Mouse (Mus musculus): ENCODE data around the gene Enthd1. TPM values are rescaled to one million over a fixed set of nuclear protein-coding genes. Genes with fewer than 3 reads are reported as not detected.

Gene Enthd1
- total and polyA plus RNA-seq, 2 experiments from 2014 or later = not detected

DNA sequence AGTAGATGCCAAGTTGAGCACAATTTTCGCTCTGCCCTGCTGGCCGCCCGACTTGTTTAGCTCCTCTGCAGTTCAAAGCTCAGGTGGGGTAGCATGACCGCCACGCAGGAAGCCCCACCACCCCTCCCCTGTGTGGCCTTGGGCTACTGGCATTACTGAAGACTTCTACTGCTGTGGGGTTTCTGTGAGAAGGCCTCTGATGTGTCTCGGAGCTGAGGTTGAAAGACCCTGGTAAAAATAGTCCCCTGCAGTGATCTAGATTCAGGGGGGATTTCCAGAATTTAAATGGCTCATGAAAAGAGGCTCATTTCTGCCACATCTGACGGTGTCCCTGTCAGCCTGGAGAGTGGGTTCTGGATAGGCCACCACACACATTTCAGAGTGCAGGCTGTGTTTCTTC lies 37.5 kb upstream of the Enthd1 start:
- no peak for DNase-seq (ENCODE audit: low spot score)

DNA sequence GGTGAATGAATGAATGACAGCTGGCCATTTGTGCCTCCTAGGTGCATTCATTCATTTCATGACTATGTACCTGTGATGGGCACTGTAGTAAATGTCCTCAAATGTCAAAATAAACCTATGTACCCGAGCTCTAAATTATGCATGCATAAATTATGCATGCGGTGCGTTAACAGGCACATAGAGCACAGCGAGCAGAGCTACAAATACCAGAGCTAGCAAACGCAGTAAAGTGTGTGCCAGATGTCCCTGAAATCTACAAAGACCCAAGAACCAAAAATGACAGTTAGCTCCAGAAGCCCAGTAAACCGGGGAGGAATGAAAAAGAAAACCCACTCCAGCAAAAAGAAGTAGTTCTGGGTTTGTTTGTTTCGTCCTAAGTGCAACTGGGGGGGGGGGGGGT lies 36.5 kb upstream of the Enthd1 start:
- H3K27me3 ChIP-seq (ENCODE audit: insufficient read depth, low read length) = no peaks in the 10 kb centered on the region
- H3K4me2 ChIP-seq (ENCODE audit: low read depth, low read length, poor library complexity, severe bottlenecking) = no peak overlapping the region
- H3K9me3 ChIP-seq (ENCODE audit: low read length) = no peaks in the 10 kb centered on the region
- no peak for TF ChIP-seq CTCF (IDR thresholded peaks at IDR 0.05)
- no peak for ATAC-seq (ENCODE audit: low FRiP score)
- H3K4me1 ChIP-seq (ENCODE audit: insufficient read depth, low read length) = peaks cover 5% of the 10 kb centered on the region; the same call in 1 of the 2 replicates
- H3K36me3 ChIP-seq (ENCODE audit: insufficient read depth, low read length) = no peaks in the 10 kb centered on the region
- no peak overlapping the region for H3K27ac ChIP-seq (ENCODE audit: low read depth, low read length)
- H3K4me3 ChIP-seq (ENCODE audit: low read depth, low read length) = no peak overlapping the region
- 34% methylated on average over 7 of the region's 7 CpGs for WGBS
- no peak overlapping the region for H3K9ac ChIP-seq (replicated peaks; ENCODE audit: low read length, poor library complexity, severe bottlenecking)
- no peak for DNase-seq (ENCODE audit: low spot score)

More for the DNA sequence above, 37.5 kb upstream of the Enthd1 start:
- no peak for ATAC-seq (ENCODE audit: low FRiP score)
- no peak overlapping the region for H3K4me3 ChIP-seq (ENCODE audit: low read depth, low read length)
- no peaks in the 10 kb centered on the region for H3K36me3 ChIP-seq (ENCODE audit: insufficient read depth, low read length)
- whole genome bisulfite sequencing = 39% methylated on average over 7 of the region's 7 CpGs
- no peak overlapping the region for H3K27ac ChIP-seq (ENCODE audit: low read depth, low read length)
- H3K9me3 ChIP-seq (ENCODE audit: low read length) = no peaks in the 10 kb centered on the region
- H3K4me2 ChIP-seq (ENCODE audit: low read depth, low read length, poor library complexity, severe bottlenecking) = no peak overlapping the region
- H3K9ac ChIP-seq (replicated peaks; ENCODE audit: low read length, poor library complexity, severe bottlenecking) = no peak overlapping the region
- peaks cover 5% of the 10 kb centered on the region; the same call in 1 of the 2 replicates for H3K4me1 ChIP-seq (ENCODE audit: insufficient read depth, low read length)
- TF ChIP-seq CTCF (IDR thresholded peaks at IDR 0.05) = no peak
- no peaks in the 10 kb centered on the region for H3K27me3 ChIP-seq (ENCODE audit: insufficient read depth, low read length)

DNA sequence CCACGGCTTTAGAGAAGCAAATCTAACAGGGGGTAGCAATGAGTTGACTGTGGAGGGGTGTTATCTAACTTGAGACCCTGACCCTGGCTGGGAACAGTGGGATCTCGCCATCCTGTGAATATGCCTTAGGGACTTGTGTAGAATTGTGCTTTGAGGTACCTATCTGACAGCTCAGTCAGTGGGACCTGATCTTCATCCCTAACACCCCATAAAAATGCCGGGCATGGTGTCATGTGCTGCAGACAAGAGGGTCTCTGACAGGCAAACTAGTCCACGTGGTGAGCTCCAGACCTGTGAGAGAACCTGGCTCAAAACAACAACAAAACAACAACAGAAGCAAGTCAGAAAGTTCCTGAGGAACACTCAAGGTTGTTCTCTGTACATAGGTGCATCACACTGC lies 34.9 kb upstream of the Enthd1 start:
- 83% methylated on average over 4 of the region's 4 CpGs for WGBS
- H3K4me2 ChIP-seq (ENCODE audit: low read depth, low read length, poor library complexity, severe bottlenecking) = no peak overlapping the region
- ATAC-seq (ENCODE audit: low FRiP score) (no peak), DNase-seq (ENCODE audit: low spot score) (no peak)
- no peaks in the 10 kb centered on the region for H3K36me3 ChIP-seq (ENCODE audit: insufficient read depth, low read length)
- no peak overlapping the region for H3K27ac ChIP-seq (ENCODE audit: low read depth, low read length)
- no peak for TF ChIP-seq CTCF (IDR thresholded peaks at IDR 0.05)
- H3K9ac ChIP-seq (replicated peaks; ENCODE audit: low read length, poor library complexity, severe bottlenecking) = no peak overlapping the region
- peaks cover 5% of the 10 kb centered on the region; the same call in 1 of the 2 replicates for H3K4me1 ChIP-seq (ENCODE audit: insufficient read depth, low read length)
- H3K9me3 ChIP-seq (ENCODE audit: low read length) = no peaks in the 10 kb centered on the region
- H3K4me3 ChIP-seq (ENCODE audit: low read depth, low read length) = no peak overlapping the region
- no peaks in the 10 kb centered on the region for H3K27me3 ChIP-seq (ENCODE audit: insufficient read depth, low read length)

DNA sequence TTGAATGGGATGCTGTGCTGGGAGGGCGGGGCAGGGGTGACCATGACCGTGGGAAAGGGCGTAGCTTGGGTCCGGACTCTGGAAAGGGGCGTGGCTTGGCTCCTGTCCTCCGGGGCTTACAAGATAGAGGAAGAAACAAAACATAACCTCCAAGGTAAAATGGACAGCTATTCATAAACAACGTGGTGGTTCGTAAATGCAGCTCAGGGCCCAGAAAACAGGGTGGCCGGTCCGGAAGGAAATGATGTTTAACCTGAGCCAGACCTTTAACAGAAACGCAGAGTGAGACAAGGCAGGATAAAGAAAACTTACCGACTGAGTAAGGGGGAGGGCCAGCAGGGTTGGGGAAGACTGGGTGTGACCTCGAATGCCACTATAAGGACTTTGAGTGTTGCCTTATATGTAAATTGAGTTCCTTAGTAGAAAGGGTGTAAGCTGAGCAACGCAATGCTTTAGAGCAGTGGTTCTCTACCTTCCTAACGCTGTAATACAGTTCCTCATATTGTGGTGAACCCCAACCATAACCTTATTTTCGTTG lies 34.3 kb upstream of the Enthd1 start:
- 53% methylated on average over 16 of the region's 16 CpGs for WGBS
- Histone ChIP-seq H3K9me3 (ENCODE audit: low read length) (no peaks in the 10 kb centered on the region), H3K27ac (ENCODE audit: low read depth, low read length) (no peak overlapping the region), H3K4me2 (ENCODE audit: low read depth, low read length, poor library complexity, severe bottlenecking) (no peak overlapping the region), H3K9ac (replicated peaks; ENCODE audit: low read length, poor library complexity, severe bottlenecking) (no peak overlapping the region), H3K36me3 (ENCODE audit: insufficient read depth, low read length) (no peaks in the 10 kb centered on the region), H3K4me3 (ENCODE audit: low read depth, low read length) (no peak overlapping the region), H3K4me1 (ENCODE audit: insufficient read depth, low read length) (peaks cover 5% of the 10 kb centered on the region; the same call in 1 of the 2 replicates), H3K27me3 (ENCODE audit: insufficient read depth, low read length) (no peaks in the 10 kb centered on the region)
- no peak for TF ChIP-seq CTCF (IDR thresholded peaks at IDR 0.05)
- DNase-seq (ENCODE audit: low spot score) (no peak), ATAC-seq (ENCODE audit: low FRiP score) (no peak)

DNA sequence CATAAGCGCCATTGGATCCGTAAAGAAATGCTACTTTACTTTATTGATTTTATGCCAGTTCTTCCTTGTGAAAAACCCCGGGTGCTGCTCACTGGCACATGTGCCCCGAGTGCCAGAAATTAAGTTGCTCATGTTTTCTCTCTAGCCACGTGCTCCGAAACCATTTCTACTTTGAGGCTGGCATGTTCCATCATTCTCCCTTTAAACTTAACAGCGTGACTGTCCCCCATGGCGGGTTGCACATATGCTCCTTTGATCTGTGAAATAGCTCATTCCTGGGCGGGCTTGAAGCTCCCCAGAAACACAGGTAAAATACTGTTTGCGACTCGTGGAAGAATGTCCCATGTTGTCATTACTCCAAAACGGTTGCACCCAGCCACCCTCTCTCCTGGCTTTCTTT lies 33.8 kb upstream of the Enthd1 start:
- H3K4me1 ChIP-seq (ENCODE audit: insufficient read depth, low read length) = peaks cover 5% of the 10 kb centered on the region; the same call in 1 of the 2 replicates
- H3K9ac ChIP-seq (replicated peaks; ENCODE audit: low read length, poor library complexity, severe bottlenecking) = no peak overlapping the region
- H3K27me3 ChIP-seq (ENCODE audit: insufficient read depth, low read length) = no peaks in the 10 kb centered on the region
- 69% methylated on average over 12 of the region's 12 CpGs for WGBS
- H3K9me3 ChIP-seq (ENCODE audit: low read length) = no peaks in the 10 kb centered on the region
- H3K36me3 ChIP-seq (ENCODE audit: insufficient read depth, low read length) = no peaks in the 10 kb centered on the region
- H3K4me3 ChIP-seq (ENCODE audit: low read depth, low read length) = no peak overlapping the region
- DNase-seq (ENCODE audit: low spot score) = no peak
- TF ChIP-seq CTCF (IDR thresholded peaks at IDR 0.05) = no peak
- H3K4me2 ChIP-seq (ENCODE audit: low read depth, low read length, poor library complexity, severe bottlenecking) = no peak overlapping the region
- no peak overlapping the region for H3K27ac ChIP-seq (ENCODE audit: low read depth, low read length)
- ATAC-seq (ENCODE audit: low FRiP score) = no peak

DNA sequence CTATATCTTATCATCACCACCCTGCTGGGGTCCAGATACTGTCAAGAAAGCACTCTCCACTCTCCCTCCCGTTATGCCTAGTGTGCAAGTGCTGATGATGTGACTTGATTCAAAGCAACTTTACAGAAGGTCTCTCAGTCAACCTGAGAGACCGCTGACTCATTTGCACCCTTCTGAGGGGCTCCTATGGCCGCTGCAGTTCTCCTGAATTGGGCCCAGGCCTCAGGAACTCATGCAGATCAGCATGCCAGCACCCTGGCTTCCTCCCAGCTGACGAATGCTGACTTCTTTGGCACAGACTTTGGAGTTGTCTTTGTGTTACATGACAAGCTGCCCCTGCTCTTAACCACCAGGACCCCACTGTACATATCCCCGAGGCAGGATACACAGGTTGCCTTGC lies 28.9 kb upstream of the Enthd1 start:
- ATAC-seq (ENCODE audit: low FRiP score) = no peak
- no peak for TF ChIP-seq CTCF (IDR thresholded peaks at IDR 0.05)

More for the DNA sequence above, 28.9 kb upstream of the Enthd1 start:
- DNase-seq (ENCODE audit: low spot score) = no peak
- Histone ChIP-seq H3K36me3 (ENCODE audit: insufficient read depth, low read length) (no peaks in the 10 kb centered on the region), H3K9ac (replicated peaks; ENCODE audit: low read length, poor library complexity, severe bottlenecking) (no peak overlapping the region), H3K4me2 (ENCODE audit: low read depth, low read length, poor library complexity, severe bottlenecking) (no peak overlapping the region), H3K9me3 (ENCODE audit: low read length) (no peaks in the 10 kb centered on the region), H3K4me3 (ENCODE audit: low read depth, low read length) (no peak overlapping the region), H3K27me3 (ENCODE audit: insufficient read depth, low read length) (no peaks in the 10 kb centered on the region), H3K27ac (ENCODE audit: low read depth, low read length) (no peak overlapping the region), H3K4me1 (ENCODE audit: insufficient read depth, low read length) (no peaks in the 10 kb centered on the region)
- 72% methylated on average over 5 of the region's 5 CpGs for WGBS

Measured in midbrain, postnatal 0 days (tissue).